Mouse (Mus musculus) brain, embryonic 14.5 days (tissue): ENCODE measurements at regions not wholly inside any gene's neighbourhood (a gene's known extent, or its start where the extent isn't known, plus 50 kb on each side); places are given as distances from the start of the nearest gene placed in this dataset.

ENCODE experiments used
- DNase-seq: peaks from one replicate; pipeline ENCODE4 v3.0.0-alpha.2; 2011; ENCODE audit warnings: low read depth
- CTCF ChIP-seq: fragments of 200-500 bp; IDR thresholded peaks from 2 replicates; pipeline ENCODE4 v1.5.1; 2012; ENCODE audit warnings: inconsistent platforms, mild to moderate bottlenecking, moderate library complexity, borderline replicate concordance; ENCODE audit not compliant: insufficient read depth, insufficient read length; ENCODE audit errors: extremely low read depth
- POLR2A ChIP-seq: fragments of 200-500 bp; IDR thresholded peaks from 2 replicates; pipeline ENCODE4 v1.6.1; 2012; ENCODE audit warnings: mild to moderate bottlenecking, inconsistent platforms, borderline replicate concordance; ENCODE audit not compliant: poor library complexity, insufficient read depth, insufficient read length, severe bottlenecking; ENCODE audit errors: extremely low read depth

GRCm38 (mm10) chr7:66523959-66524358 lies 96.6 kb upstream of the Aldh1a3 start:
- TF ChIP-seq POLR2A, result no peak
- TF ChIP-seq CTCF, result no peak
- DNase-seq, result no peak

- no peak for DNase-seq
- TF ChIP-seq POLR2A, result no peak
- no peak for TF ChIP-seq CTCF
These were observed 94.2 kb upstream of the Aldh1a3 start for GRCm38 (mm10) chr7:66521522-66521921.

- DNase-seq, result no peak
- TF ChIP-seq CTCF, result no peak
- TF ChIP-seq POLR2A, result no peak
These were observed 88.8 kb upstream of the Aldh1a3 start for GRCm38 (mm10) chr7:66516143-66516542.

GRCm38 (mm10) chr7:66513411-66513810 lies 86.1 kb upstream of the Aldh1a3 start:
- no peak for DNase-seq
- TF ChIP-seq POLR2A, result no peak
- TF ChIP-seq CTCF, result no peak

GRCm38 (mm10) chr7:66505734-66506133 lies 78.4 kb upstream of the Aldh1a3 start:
- TF ChIP-seq POLR2A, result no peak
- no peak for TF ChIP-seq CTCF
- no peak for DNase-seq

- TF ChIP-seq POLR2A (no peak), CTCF (no peak)
- no peak for DNase-seq
These were observed 77.2 kb upstream of the Aldh1a3 start for GRCm38 (mm10) chr7:66504519-66504918.

GRCm38 (mm10) chr7:66501425-66501824 lies 74.1 kb upstream of the Aldh1a3 start:
- no peak for DNase-seq
- TF ChIP-seq POLR2A (no peak), CTCF (no peak)

- no peak for DNase-seq
- TF ChIP-seq CTCF (no peak), POLR2A (no peak)
These were observed 70.2 kb upstream of the Aldh1a3 start for GRCm38 (mm10) chr7:66497480-66497879.

GRCm38 (mm10) chr7:66493216-66493885 lies 66.0 kb upstream of the Aldh1a3 start:
- no peak for TF ChIP-seq POLR2A
- TF ChIP-seq CTCF, result no peak
- DNase-seq, result no peak

- TF ChIP-seq CTCF (no peak), POLR2A (no peak)
- peak; percentile 62 for DNase-seq
These were observed 65.4 kb upstream of the Aldh1a3 start for GRCm38 (mm10) chr7:66492748-66493147.

- TF ChIP-seq POLR2A (no peak), CTCF (no peak)
- no peak for DNase-seq
These were observed 64.2 kb upstream of the Aldh1a3 start for GRCm38 (mm10) chr7:66491501-66491900.

- DNase-seq, result no peak
- TF ChIP-seq CTCF, result no peak
- TF ChIP-seq POLR2A, result no peak
These were observed 62.8 kb upstream of the Aldh1a3 start for GRCm38 (mm10) chr7:66490073-66490472.
